Mouse (Mus musculus): ENCODE measurements around the gene Tcte3.
"Not testable (repeated sequence)": the region's sequence is repeated elsewhere in the genome, so short reads cannot be mapped to it uniquely, and the experiment has no call there.

- not testable (repeated sequence) for TF ChIP-seq POLR2A, CTCF (IDR thresholded peaks at IDR 0.05; ENCODE audit: insufficient read depth, low read depth, low read length)
These were observed 9.9 kb downstream of the Tcte3 start for GRCm38 (mm10) chr17:15031414-15031813.
